Mouse (Mus musculus) cerebellum, postnatal 10 days (tissue): Measurements from ENCODE around the gene Pcdh15.

ENCODE experiments used
- DNase-seq, 2 experiments: peaks; one replicate each; pipeline ENCODE4 v3.0.0; 2021; ENCODE audit warnings: mixed read lengths in 2 of 2

Pcdh15 gene

GRCm38 (mm10) chr10:74626596-74626995 is 1527.5 kb downstream of the Pcdh15 start:
- DNase-seq, result peak in 1 of 2 experiments; percentile 5

GRCm38 (mm10) chr10:74631314-74631713 is 1532.2 kb downstream of the Pcdh15 start:
- DNase-seq, result peak; percentile 21 to 24

GRCm38 (mm10) chr10:74637040-74637439 is 1537.9 kb downstream of the Pcdh15 start:
- DNase-seq, result no peak

- DNase-seq, result peak; percentile 46 to 48
Measured at GRCm38 (mm10) chr10:74642125-74642524, 1543.0 kb downstream of the Pcdh15 start.

DNA sequence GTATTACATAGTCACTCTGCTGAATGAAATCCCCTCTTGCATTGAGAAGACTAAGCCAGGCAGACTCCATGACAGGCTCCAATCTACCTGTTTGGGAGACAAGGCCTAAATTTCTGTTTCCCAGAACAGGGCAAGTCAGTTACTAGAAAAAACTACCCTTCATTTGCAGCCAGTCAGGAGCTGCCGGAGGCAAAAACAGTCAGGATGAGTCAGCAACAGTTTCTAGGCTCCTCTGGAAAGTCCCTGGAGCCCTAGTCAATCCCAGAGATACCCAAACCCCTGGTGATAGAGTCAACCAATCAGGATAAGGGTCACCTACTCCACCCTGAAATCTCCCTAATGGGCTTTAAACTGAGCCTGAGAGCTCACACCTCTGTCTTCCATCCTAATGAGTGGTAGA is 1564.0 kb downstream of the Pcdh15 start:
- no peak for DNase-seq

DNA sequence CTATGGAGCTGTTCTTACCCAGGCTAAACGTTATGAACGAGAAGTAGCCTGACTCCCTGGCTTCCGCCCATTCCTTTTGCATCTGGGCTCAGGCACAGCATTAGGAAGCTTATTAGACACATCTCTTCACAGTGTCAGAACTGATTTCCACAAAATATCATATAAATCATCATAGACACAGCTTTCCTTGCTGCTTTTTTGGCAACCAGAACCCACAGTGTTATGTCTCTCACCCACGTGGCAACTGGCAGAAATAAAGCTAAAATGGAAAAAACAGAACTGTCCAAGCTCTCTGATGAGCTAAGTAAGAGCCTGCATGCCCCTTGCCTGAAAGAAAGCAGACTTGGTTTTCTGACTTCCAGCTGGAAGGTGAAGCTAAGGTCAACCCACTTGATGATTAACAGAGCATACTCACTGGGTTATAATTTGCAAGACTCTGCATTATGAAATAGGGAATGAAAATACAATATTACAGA is 1580.9 kb downstream of the Pcdh15 start:
- no peak for DNase-seq

GRCm38 (mm10) chr10:74680559-74680958 is 1581.4 kb downstream of the Pcdh15 start:
- no peak for DNase-seq
